Mouse (Mus musculus): ENCODE data around the gene Rps4x.

Rps4x gene

GRCm38 (mm10) chrX:102188712-102189497, at the start of gene Rps4x:
Rps4x (minus strand) TSS chrX:102189394.
- DNase-seq (ENCODE audit: low spot score) = peak; percentile 86

DNA sequence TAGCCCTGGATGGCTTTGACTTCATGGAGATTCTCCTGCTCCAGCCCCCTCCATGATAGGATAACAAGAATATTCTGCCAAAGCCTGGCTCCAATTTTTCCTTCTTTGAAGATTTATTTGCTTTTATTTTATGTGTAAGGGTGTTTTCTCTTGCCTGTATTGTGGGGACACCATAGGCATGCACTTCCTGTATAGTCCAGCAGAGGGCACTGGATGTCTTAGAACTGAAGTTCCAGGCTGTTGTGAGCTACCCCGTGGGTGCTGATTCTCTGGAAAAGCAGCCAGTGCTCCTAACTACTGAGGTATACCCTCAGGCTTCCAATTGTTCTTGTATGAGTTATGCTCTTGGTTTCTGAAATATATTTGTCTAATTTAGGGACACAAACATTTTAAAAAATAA, 29.9 kb upstream of the Rps4x start:
- peak; percentile 73 for DNase-seq (ENCODE audit: low spot score)

DNA sequence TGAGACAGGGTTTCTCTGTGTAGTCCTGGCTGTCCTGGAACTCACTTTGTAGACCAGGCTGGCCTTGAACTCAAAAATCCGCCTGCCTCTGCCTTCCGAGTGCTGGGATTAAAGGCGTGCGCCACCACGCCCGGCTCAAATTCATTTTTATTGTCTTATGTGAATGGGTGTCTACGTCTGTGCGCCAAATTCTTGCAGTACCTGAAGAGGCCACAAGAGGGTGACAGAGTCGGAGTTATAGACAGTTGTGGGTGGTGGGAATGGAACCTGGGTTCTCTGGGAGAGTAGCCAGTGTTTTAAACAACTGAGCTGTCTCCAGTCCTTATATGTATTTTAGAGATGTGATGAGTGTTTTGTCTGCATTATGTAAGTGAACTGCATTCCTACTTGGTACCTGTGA, 26.2 kb upstream of the Rps4x start:
- peak; percentile 25 for DNase-seq (ENCODE audit: low spot score)

DNA sequence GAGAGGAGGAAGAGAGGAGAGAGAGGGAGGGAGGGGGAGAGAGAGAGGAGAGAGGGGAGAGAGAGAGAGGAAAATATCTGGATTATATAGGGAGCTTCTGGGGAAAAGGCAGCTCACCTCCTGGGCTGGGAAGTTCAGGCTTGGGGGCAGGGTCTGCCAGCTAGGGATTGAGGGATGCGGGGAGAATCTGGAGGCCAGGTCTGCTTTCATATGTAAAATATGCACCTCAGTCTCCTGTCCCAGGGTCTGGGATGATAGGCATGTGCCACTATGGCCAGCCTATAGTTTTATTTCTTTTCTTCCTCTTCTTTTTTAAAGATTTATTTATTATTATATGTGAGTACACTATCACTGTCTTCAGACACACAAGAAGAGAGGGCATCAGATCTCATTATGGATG, 1.6 kb upstream of the Rps4x start:
- no peak for DNase-seq (ENCODE audit: low spot score)

DNA sequence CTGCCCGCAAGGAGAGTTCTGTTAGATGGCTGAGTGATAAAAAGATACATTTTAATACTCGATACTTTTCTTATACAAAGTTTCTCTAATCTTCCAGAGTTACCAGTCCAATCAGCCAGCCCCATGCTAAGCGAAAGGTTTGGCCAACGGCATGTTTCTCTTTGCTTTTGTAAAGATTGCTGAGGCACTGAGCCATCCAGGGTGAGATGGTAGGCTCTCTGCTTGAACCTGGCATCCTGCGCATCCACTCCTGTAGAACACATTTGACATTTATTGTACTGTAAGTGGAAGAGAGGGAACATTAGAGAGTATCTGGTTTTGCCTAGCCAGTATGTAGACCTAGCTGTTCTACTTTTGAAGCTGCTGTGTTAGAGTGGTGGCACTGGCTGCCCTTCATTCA, 387 bp upstream of the Rps4x start:
- DNase-seq (ENCODE audit: low spot score) = no peak

GRCm38 (mm10) chrX:102187023-102187699, 2.0 kb downstream of the Rps4x start:
- DNase-seq (ENCODE audit: low spot score) = no peak

GRCm38 (mm10) chrX:102182575-102182974, 6.6 kb downstream of the Rps4x start:
- DNase-seq (ENCODE audit: low spot score) = no peak

- DNase-seq (ENCODE audit: low spot score) = no peak
These were observed 13.5 kb downstream of the Rps4x start for GRCm38 (mm10) chrX:102175538-102176287.

DNA sequence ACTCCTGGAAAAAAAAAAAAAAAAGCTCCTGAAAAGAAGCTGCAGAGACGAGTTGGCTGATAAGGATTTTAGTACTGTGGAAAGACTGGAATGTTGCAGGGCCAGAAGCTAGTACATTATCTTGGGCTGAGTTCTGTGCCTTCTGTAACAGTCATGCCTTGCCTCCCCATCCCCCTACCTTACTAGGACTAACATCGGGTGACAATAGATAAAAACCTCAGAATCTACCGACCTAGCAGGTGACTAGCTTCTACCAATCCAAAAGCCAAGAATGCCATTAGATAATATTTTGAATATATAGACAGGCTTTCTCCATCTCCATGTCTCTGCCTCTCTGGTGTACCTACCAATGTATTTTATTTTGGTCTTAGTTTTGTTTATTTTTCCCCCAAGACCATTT, 18.3 kb downstream of the Rps4x start:
- DNase-seq (ENCODE audit: low spot score) = no peak

- no peak for DNase-seq (ENCODE audit: low spot score)
These were observed 19.1 kb downstream of the Rps4x start for GRCm38 (mm10) chrX:102170135-102170534.

GRCm38 (mm10) chrX:102169724-102170123, 19.5 kb downstream of the Rps4x start:
- no peak for DNase-seq (ENCODE audit: low spot score)

DNA sequence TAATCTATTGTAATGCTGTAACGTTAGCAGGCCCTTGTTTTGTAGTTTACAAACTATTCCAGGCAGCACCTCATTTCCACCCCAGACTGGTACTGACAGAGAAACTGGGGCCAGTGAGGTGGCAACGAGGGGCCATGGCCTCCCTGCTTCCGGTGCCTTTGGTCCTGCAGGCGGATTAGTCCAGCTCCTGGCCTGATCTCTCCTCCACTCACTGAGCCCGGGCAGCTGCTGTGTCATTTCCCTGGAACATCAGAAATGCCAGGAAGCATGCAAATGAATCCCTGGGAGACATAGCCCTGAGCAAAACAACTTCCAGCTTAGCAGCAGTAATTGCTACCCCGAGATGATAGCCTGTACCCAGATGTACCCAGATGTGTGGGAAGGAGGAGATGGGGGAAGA, 22.2 kb downstream of the Rps4x start:
- peak; percentile 34 for DNase-seq (ENCODE audit: low spot score)

DNA sequence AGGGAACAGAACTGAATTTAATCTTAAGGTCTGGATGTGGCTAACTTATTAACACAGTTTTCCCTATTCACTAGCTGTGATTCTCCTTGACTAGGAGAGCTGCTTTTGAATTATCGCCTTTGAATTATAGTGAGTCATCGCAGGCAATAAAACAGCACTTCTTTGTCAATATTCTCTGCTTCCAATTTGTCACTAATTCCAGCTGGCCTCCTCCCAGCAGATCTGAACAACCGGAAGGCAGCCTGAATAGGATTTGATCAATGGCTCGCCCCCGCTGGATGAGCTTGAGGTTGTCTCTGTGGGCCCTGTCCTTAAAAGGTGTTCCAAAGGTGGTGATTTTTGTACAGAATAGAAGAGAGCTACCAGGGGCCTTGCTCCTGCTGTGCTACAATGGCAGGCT, 22.7 kb downstream of the Rps4x start:
- DNase-seq (ENCODE audit: low spot score) = no peak

DNA sequence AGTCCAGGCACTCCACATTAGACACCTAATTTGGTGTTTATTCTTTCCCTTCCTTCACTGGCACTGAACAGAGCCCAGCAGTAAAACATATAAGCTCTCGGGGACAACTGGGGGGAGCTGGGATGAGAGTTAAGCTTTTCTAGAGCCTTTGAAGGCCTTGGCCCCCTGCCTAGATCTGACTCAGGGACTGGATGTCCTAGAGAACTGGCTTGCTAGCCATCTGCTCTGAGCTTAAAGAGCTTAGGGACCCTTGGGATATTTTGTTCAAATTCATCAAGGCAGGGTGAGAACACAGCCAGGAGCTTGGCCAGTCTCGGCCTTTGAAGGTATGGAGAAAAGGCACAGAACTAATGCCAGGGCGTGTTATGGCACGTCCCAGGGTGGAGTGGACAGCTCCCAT, 25.7 kb downstream of the Rps4x start:
- no peak for DNase-seq (ENCODE audit: low spot score)

DNA sequence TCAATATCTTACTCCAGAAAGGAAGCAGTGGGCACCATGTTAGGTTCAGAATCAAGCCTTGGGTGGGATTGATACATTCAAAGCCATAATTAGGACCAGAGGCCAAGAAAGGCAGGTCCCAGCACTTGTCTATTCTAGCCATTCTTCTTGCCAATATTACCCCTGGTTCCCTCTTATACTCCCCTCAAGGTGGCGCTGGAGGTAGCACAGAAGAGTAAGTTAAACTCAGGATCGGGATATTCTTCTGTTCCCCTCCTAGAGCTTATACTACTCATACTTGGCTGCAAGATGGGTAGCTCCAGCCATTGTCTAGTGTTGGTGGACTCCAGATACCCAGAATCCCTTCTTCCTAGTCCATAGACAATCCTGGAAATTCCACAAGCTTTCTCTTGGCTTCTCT, 26.1 kb downstream of the Rps4x start:
- DNase-seq (ENCODE audit: low spot score) = no peak

GRCm38 (mm10) chrX:102160528-102160927, 28.7 kb downstream of the Rps4x start:
- no peak for DNase-seq (ENCODE audit: low spot score)

- peak; percentile 40 for DNase-seq (ENCODE audit: low spot score)
These were observed 29.4 kb downstream of the Rps4x start for GRCm38 (mm10) chrX:102159778-102160177.

- DNase-seq (ENCODE audit: low spot score) = no peak
These were observed 31.8 kb downstream of the Rps4x start for GRCm38 (mm10) chrX:102157423-102157791.

GRCm38 (mm10) chrX:102156618-102157422, 32.4 kb downstream of the Rps4x start, which contains the start of gene Ercc6l:
Ercc6l (minus strand) TSS chrX:102157091.
- peak; percentile 91 for DNase-seq (ENCODE audit: low spot score)

DNA sequence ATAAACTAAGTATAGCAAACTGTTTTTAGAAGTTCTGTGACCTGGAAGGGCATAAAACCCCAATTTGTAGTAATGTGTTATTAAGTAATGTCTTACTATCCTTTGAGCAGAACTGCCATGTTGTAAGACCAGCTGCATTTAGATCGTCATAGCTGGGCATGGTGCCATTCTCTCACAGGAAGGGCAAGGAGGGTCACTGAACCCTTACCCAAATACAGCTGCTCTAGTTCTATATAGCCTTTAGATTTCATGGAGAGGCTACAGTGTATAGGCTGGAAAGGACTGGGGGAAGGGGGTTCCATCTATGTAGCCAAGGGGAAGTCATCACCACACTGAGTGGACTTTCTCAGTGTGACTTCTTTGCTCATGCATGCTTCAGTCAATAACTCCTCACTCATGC, 48.0 kb downstream of the Rps4x start:
- DNase-seq (ENCODE audit: low spot score) = no peak
